Mouse (Mus musculus) thymus, adult 2 months (tissue): ENCODE results near the gene Efcc1.

Experiments used
- CTCF ChIP-seq: fragments of 200-500 bp; IDR thresholded peaks from 2 replicates; pipeline ENCODE4 v1.5.1; 2012; ENCODE audit warnings: mild to moderate bottlenecking, control low read depth, low read length, moderate library complexity, borderline replicate concordance; ENCODE audit not compliant: control insufficient read depth, poor library complexity, insufficient read depth; ENCODE audit errors: extremely low read depth
- POLR2A ChIP-seq: fragments of 200-500 bp; IDR thresholded peaks from 2 replicates; pipeline ENCODE4 v1.6.1; 2012; ENCODE audit warnings: mild to moderate bottlenecking, low read length, control low read depth, moderate library complexity; ENCODE audit not compliant: control insufficient read depth, poor library complexity, insufficient read depth; ENCODE audit errors: extremely low read depth

- TF ChIP-seq CTCF, result no peak
- no peak for TF ChIP-seq POLR2A
Observed at GRCm38 (mm10) chr6:87804036-87804435, 73.4 kb downstream of the Efcc1 start.
